Mouse (Mus musculus) forebrain, embryonic 13.5 days (tissue): ENCODE results near the gene Ndst2. TPM values are rescaled to one million over a fixed set of nuclear protein-coding genes. Genes with fewer than 3 reads are reported as not detected.

Experiments used
- ATAC-seq: fragments of 200-750 bp; cut with Nextera tagmentation; 2 replicates; pipeline ENCODE4 v1.8.0; 2017
- H3K27ac ChIP-seq: fragments of 300-500 bp; sonication (generic); 2 replicates; pipeline ENCODE4 v1.5.1; 2015; ENCODE audit warnings: inconsistent platforms, mild to moderate bottlenecking, moderate library complexity
- H3K27me3 ChIP-seq: fragments of 300-500 bp; sonication (generic); 2 replicates; pipeline ENCODE4 v1.6.1; 2015; ENCODE audit warnings: mild to moderate bottlenecking, inconsistent platforms
- H3K36me3 ChIP-seq: fragments of 300-500 bp; sonication (generic); 2 replicates; pipeline ENCODE4 v1.6.1; 2015; ENCODE audit warnings: mild to moderate bottlenecking, inconsistent platforms; ENCODE audit not compliant: poor library complexity, severe bottlenecking
- H3K4me1 ChIP-seq: fragments of 300-500 bp; sonication (generic); 2 replicates; pipeline ENCODE4 v1.6.1; 2015; ENCODE audit warnings: inconsistent platforms
- H3K4me2 ChIP-seq: fragments of 300-500 bp; sonication (generic); 2 replicates; pipeline ENCODE4 v1.6.1; 2015; ENCODE audit warnings: inconsistent platforms, mild to moderate bottlenecking, moderate library complexity
- H3K4me3 ChIP-seq: fragments of 300-500 bp; sonication (generic); 2 replicates; pipeline ENCODE4 v1.5.1; 2015; ENCODE audit warnings: mild to moderate bottlenecking, inconsistent platforms
- H3K9ac ChIP-seq: fragments of 300-500 bp; sonication (generic); 2 replicates; pipeline ENCODE4 v1.6.1; 2015; ENCODE audit warnings: mild to moderate bottlenecking, inconsistent platforms
- H3K9me3 ChIP-seq: fragments of 300-500 bp; sonication (generic); replicated peaks from 2 replicates; pipeline ENCODE4 v1.6.1; 2016; ENCODE audit warnings: inconsistent platforms
- WGBS: fragments of 180-500 bp; shearing (Covaris S2); methylation state at CpG from one replicate; pipeline ENCODE4 v1.1.7; 2015; 5-methylcytosine and 5-hydroxymethylcytosine counted together
- polyA plus RNA-seq: library from polyadenylated mRNA; unstranded; fragments of >200 nt; fragmentation: Nextera tagmentation; extraction: Ambion mirVana; gene quantifications from 2 replicates; pipeline ENCODE4 v1.2.1, GENCODE M21; 2015

The Ndst2 gene
- polyA plus RNA-seq, 1 experiment from 2014 or later: 14.0 TPM

DNA sequence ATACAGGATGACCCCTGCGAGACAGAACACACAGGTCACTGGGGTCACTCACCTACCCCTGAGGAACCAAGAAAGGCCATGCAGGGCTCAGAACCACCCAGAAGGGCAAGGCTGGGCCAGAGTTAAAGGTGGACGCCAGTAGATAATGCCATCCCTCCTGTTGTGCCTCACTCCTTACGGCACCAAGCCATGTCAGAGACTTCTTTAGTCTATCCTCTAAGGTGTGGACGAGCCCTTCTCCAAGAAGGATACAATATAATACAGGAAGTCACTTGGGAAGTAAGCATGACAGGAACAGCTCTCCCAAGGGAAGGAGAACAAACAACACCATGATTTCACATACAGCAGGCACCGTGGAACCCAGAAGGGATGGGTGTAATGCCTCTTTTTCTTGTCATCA lies 30.6 kb upstream of the Ndst2 start:
- Histone ChIP-seq H3K4me3 (no peak overlapping the region), H3K36me3 (peaks cover 78% of the 10 kb centered on the region), H3K4me1 (no peaks in the 10 kb centered on the region), H3K9ac (no peak overlapping the region), H3K9me3 (no peaks in the 10 kb centered on the region), H3K27ac (no peak overlapping the region; the same call in 1 of the 2 replicates), H3K27me3 (no peaks in the 10 kb centered on the region), H3K4me2 (no peak overlapping the region)
- no peak for ATAC-seq
- 90% methylated on average over 5 of the region's 5 CpGs for WGBS

DNA sequence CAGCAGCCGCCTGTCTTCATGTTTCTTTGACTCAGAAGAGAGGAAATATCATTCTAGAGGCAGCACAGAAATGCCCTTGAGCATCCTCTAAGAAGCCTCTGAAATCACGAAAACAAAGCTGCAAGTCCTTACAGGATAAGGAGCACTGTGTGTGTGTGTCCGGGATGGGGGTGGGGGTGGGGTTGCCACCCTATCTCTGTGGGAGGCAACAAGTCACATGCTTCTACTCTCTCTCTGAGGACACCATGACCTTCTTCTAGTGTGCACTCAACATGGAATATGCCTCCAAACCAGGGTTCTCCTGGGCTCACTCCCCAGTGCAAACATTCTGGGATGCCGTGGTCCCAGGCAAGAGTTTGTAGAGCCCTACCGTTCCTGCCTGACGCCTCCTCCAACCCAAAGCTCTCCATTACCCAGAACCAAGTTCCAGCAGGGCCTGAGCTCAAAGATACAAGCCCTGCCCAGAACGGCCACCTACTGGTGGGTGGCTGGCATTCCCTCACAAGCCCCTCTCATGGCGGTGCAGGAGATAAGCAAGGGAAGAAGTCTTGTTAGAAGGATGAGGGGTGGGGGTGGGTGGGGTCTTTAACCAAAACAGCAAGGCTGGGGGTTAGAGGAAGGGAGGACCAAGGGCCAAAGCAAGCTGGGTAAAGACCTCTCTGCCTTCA lies 24.5 kb upstream of the Ndst2 start:
- H3K4me2 ChIP-seq: no peak overlapping the region
- 86% methylated on average over 8 of the region's 8 CpGs for WGBS
- H3K9ac ChIP-seq: no peak overlapping the region
- no peaks in the 10 kb centered on the region for H3K27me3 ChIP-seq
- H3K9me3 ChIP-seq: no peaks in the 10 kb centered on the region
- H3K27ac ChIP-seq: no peak overlapping the region
- H3K36me3 ChIP-seq: peaks cover 97% of the 10 kb centered on the region
- ATAC-seq: no peak
- H3K4me1 ChIP-seq: no peaks in the 10 kb centered on the region
- no peak overlapping the region for H3K4me3 ChIP-seq

DNA sequence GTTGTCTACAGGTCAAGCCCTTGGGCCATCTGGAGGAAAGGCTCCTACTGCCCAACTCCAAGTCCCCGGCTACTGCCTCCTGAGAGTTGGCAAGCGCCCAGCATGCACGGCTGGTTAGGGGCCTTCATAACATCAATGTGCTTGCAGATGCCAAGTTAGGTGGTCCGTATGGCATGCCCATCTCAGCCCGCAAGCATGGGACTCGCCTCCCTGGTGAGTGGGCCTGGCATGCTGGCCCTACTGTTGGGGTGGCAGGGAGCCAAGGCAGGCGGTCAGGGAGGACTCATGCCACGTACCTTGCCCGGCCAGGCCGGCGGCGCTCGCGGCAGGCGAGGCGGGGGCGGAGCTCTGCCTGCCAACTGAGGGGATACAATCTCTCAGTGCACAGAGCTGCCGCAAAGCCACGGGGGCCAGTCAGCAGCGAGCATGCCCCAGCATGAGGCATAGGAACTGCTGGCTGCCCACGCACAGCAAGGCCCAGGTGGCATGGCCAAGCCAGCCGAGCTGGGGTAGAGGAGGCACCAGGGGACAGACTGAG lies 23.1 kb upstream of the Ndst2 start:
- no peak overlapping the region for H3K27ac ChIP-seq
- no peaks in the 10 kb centered on the region for H3K9me3 ChIP-seq
- H3K27me3 ChIP-seq: no peaks in the 10 kb centered on the region
- ATAC-seq: no peak
- H3K4me2 ChIP-seq: no peak overlapping the region
- H3K4me1 ChIP-seq: no peaks in the 10 kb centered on the region
- no peak overlapping the region for H3K4me3 ChIP-seq
- no peak overlapping the region for H3K9ac ChIP-seq
- 93% methylated on average over 22 of the region's 22 CpGs for WGBS
- peaks cover 88% of the 10 kb centered on the region for H3K36me3 ChIP-seq

DNA sequence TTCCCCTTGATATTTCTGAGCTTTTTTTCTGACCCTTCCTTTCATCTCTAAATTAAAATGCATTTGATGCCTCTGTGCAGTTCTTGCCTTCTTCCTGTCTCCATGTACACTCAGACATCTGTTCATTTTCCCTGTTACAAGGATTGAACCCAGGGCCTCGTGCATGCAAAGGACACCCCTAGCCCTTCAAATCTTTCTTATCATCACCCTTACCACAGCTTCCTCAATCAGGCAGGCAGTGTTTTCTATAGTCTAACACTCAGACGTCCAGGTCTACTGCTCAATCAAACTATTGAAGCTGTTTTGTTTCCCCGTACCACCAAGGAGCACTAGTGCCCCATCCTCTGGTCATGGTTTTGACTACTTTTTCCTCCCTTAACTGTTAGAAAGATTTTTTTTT lies 19.4 kb upstream of the Ndst2 start:
- H3K4me1 ChIP-seq: no peaks in the 10 kb centered on the region
- ATAC-seq: no peak
- H3K4me2 ChIP-seq: no peak overlapping the region
- no peak overlapping the region for H3K9ac ChIP-seq
- H3K4me3 ChIP-seq: no peak overlapping the region
- no peaks in the 10 kb centered on the region for H3K9me3 ChIP-seq
- no peak overlapping the region for H3K27ac ChIP-seq
- WGBS: 86% methylated on average over 3 of the region's 3 CpGs
- H3K27me3 ChIP-seq: no peaks in the 10 kb centered on the region
- H3K36me3 ChIP-seq: peaks cover 57% of the 10 kb centered on the region

DNA sequence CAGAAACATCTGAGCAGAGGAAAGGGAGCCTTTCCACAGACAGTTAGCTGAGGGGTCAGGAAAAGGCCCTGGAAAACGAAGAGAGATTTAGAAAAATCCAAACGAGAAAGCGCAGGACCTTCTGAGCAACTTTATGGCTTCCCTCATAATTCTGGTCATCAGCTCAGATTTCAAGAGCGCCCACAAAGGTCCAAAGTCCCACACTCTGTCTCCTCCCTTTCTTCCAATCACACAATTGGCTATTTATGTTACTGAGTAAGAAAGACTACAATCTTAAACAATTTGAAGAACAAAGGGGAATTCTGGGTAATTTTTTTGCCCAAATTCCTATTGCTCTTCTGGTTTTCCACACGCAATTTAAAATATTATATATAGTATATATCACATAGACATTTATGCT lies 16.1 kb upstream of the Ndst2 start:
- H3K36me3 ChIP-seq: peaks cover 44% of the 10 kb centered on the region
- no peaks in the 10 kb centered on the region for H3K9me3 ChIP-seq
- WGBS: 92% methylated on average over 5 of the region's 5 CpGs
- H3K27me3 ChIP-seq: no peaks in the 10 kb centered on the region
- no peak overlapping the region for H3K4me3 ChIP-seq
- H3K9ac ChIP-seq: no peak overlapping the region
- H3K4me2 ChIP-seq: no peak overlapping the region
- ATAC-seq: no peak
- H3K27ac ChIP-seq: no peak overlapping the region
- no peaks in the 10 kb centered on the region for H3K4me1 ChIP-seq

DNA sequence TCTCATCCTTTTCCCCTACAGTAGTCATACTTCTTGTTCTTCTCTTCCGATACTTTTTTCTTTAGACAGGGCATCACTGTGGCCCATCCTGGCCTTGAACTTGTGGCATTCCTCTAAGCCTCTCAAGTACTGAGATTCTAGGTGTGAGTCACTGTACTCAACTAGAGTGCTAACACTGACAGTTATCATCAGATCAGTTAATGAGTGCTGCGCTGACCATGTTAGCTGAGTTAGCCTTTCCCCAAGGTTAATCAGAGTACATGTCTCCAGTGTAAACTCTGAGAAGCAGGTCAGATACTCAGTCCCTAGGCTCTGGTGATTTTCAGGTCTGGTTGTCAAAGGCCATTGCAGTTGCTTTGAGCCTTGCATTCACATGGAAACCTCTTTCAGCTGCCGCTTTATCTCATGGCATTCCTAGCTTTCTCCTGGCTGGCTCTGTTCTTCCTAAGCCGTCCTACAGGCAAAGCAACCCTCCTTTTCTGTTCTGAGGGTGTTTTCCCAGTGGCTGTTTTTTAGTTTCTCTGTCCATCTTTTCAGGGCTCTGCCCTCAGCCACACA lies 15.2 kb upstream of the Ndst2 start:
- Histone ChIP-seq H3K27me3 (no peaks in the 10 kb centered on the region), H3K9me3 (no peaks in the 10 kb centered on the region), H3K36me3 (peaks cover 44% of the 10 kb centered on the region), H3K9ac (no peak overlapping the region), H3K4me1 (no peaks in the 10 kb centered on the region), H3K4me2 (no peak overlapping the region), H3K27ac (no peak overlapping the region), H3K4me3 (no peak overlapping the region)
- ATAC-seq: no peak
- 85% methylated on average over 4 of the region's 4 CpGs for WGBS

DNA sequence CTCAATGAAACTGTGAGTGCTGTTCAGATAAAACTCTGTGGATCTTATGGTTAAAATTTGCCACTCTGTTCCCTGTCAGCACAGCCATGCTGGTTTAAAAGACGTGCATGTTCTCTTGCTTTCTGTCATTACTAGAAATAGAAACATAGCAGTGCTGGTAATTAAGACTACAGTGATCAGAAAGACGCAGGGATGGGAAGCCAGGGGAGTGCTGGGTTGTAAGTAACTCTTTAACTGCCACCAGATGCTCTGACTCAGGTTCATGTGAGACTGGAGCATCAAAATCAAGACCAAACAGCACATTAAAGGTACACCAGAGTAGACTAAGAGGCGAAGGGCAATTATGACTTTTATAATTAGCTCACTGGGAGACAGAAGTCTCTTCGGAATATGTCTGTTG lies 14.0 kb upstream of the Ndst2 start:
- ATAC-seq: no peak
- no peak overlapping the region for H3K4me3 ChIP-seq
- no peak overlapping the region for H3K4me2 ChIP-seq
- no peak overlapping the region for H3K27ac ChIP-seq
- no peak overlapping the region for H3K9ac ChIP-seq
- H3K36me3 ChIP-seq: peaks cover 46% of the 10 kb centered on the region
- WGBS: 78% methylated on average over 4 of the region's 4 CpGs
- no peaks in the 10 kb centered on the region for H3K27me3 ChIP-seq
- H3K9me3 ChIP-seq: no peaks in the 10 kb centered on the region
- no peaks in the 10 kb centered on the region for H3K4me1 ChIP-seq

DNA sequence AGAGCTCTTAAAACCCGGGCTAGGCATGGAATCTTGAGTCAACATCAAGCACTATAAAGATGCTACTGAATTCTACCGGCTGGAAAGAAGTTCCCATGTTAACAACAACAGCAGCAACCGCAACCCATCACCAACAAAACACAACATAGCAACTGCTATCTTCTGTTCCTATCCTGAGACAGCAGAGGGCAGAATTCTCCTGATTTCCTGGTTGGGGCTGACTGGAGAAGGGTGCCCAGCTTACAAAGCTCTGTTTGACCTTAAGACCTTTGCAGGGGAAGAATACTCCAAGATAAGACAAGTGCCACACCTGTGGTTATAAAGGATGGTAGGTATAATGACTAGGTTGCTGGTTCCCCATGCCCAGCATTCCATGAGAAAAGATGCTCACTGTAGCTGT lies 12.6 kb upstream of the Ndst2 start:
- ATAC-seq: no peak
- WGBS: 88% methylated on average over 3 of the region's 3 CpGs
- Histone ChIP-seq H3K9me3 (no peaks in the 10 kb centered on the region), H3K27ac (no peak overlapping the region), H3K27me3 (no peaks in the 10 kb centered on the region), H3K4me2 (no peak overlapping the region), H3K4me1 (no peaks in the 10 kb centered on the region), H3K9ac (no peak overlapping the region), H3K36me3 (peaks cover 52% of the 10 kb centered on the region), H3K4me3 (no peak overlapping the region)

DNA sequence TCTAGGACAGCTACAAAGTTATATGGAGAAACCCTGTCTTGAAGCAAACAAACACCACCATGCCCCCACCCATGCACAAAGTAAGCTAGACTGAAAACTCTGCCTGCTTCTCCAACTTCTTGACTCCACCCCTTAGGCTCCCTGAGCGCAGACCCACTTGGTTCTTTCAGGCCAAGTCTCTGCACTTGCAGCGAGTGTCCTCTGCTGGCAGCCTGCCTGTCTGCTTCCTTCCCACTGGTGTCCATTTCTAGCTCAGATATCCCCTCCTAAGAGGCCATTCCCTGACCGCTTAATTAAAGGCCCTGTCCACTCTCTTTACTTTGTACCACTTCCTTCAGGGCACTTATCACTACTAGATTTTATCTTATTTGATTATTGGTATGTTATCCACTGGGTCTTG lies 9.3 kb upstream of the Ndst2 start:
- H3K4me3 ChIP-seq: no peak overlapping the region
- no peak overlapping the region for H3K4me2 ChIP-seq
- H3K9me3 ChIP-seq: no peaks in the 10 kb centered on the region
- WGBS: 83% methylated on average over 3 of the region's 3 CpGs
- H3K4me1 ChIP-seq: no peaks in the 10 kb centered on the region
- H3K9ac ChIP-seq: no peak overlapping the region
- no peaks in the 10 kb centered on the region for H3K27me3 ChIP-seq
- H3K36me3 ChIP-seq: peaks cover 82% of the 10 kb centered on the region
- ATAC-seq: no peak
- no peak overlapping the region for H3K27ac ChIP-seq

DNA sequence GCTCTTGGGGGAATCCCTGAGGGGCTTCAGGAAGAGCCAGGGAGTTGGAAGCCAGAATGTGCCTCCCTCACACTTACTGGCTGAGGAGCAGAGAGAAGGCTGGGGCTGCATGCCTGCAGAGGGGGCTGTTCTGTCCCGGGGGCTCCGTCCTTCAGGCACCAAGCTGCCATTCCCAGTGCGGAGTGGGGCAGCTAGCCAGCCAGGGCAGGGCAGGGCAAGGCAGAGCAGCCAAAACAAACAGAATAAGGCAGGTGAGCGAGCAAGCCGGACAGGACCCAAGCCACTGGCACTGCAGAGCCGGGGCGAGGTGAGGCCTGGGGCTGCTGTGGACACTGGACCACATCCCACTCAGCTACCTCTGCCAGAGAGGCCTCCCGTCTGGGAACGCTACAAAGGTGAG lies 6.9 kb upstream of the Ndst2 start:
- 96% methylated on average over 9 of the region's 9 CpGs for WGBS
- H3K4me3 ChIP-seq: no peak overlapping the region
- H3K4me1 ChIP-seq: no peaks in the 10 kb centered on the region
- H3K27ac ChIP-seq: no peak overlapping the region
- no peak overlapping the region for H3K4me2 ChIP-seq
- no peak for ATAC-seq
- no peaks in the 10 kb centered on the region for H3K9me3 ChIP-seq
- H3K36me3 ChIP-seq: peaks cover 85% of the 10 kb centered on the region
- no peak overlapping the region for H3K9ac ChIP-seq
- no peaks in the 10 kb centered on the region for H3K27me3 ChIP-seq

DNA sequence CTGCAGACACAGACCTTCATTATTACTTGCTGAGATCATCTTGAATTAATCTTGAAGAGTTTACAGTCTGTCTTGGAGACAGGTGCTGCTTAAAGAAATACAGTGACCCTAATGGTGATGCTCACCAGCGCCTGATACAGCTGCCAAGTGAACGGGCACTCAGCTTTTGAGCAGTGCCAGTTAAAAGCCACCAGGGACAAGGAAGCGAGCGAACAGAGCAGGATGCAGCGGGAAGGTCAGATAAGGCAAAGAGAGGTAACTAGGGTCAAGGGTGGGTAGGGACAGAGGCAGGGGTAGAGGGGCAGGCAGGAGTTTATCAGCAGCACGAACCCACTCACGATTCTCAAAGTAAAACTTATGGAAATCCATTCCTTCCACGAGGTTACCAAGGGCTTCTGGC lies 4.1 kb upstream of the Ndst2 start:
- Histone ChIP-seq H3K9ac (no peak overlapping the region), H3K4me1 (peaks cover 10% of the 10 kb centered on the region), H3K36me3 (peaks cover 74% of the 10 kb centered on the region), H3K4me2 (no peak overlapping the region), H3K4me3 (no peak overlapping the region), H3K27ac (no peak overlapping the region), H3K27me3 (no peaks in the 10 kb centered on the region), H3K9me3 (no peaks in the 10 kb centered on the region)
- WGBS: 93% methylated on average over 8 of the region's 8 CpGs
- ATAC-seq: no peak

DNA sequence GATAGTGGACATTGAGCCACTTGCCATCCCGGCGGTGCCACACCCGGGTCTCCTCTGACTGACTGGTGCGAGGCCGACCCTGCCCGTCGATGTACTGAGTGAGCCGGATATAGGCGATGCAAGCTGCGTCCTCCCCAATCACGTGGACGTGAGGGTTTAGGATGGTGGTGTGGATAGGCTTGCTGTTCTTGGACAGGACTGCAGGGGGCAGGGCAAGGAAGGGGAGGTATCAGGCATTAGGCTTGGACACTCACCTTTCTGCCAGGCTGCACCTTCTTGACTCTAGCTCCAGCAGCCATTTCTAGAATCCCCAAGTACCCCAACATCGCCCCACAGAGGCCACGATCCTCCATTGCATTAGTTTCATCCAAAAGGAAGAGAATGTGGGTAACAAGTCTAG lies 2.9 kb upstream of the Ndst2 start:
- H3K9me3 ChIP-seq: no peaks in the 10 kb centered on the region
- ATAC-seq: no peak
- H3K9ac ChIP-seq: no peak overlapping the region
- H3K4me1 ChIP-seq: peaks cover 16% of the 10 kb centered on the region
- H3K4me2 ChIP-seq: no peak overlapping the region
- WGBS: 38% methylated on average over 14 of the region's 14 CpGs
- peaks cover 68% of the 10 kb centered on the region for H3K36me3 ChIP-seq
- H3K27ac ChIP-seq: no peak overlapping the region
- H3K4me3 ChIP-seq: no peak overlapping the region
- no peaks in the 10 kb centered on the region for H3K27me3 ChIP-seq

DNA sequence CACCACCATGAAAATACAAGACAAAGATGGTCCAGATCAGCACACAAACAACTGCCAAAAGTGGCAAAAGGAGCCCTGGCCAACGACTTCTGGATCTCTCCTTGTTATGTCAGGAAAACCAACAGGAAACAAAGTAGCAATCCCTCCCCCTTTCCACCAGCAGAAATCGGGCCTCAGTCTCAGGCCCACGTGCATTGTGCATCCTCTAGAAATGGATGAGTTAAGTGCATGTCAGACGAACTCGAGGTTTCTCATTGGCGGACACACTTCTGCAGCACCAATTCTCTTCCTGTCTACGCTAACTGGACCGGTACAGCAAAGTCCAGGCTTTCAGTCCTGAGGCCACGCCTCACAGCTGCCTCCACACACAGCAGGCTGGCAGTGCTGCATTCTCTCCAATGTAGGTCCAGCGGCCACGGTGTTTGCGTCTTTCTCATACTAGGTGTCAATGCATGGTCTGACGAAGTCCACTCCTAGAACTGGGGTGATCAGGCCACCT lies 1.6 kb upstream of the Ndst2 start:
- WGBS: 91% methylated on average over 13 of the region's 13 CpGs
- no peak overlapping the region for H3K4me2 ChIP-seq
- H3K27ac ChIP-seq: no peak overlapping the region
- no peaks in the 10 kb centered on the region for H3K27me3 ChIP-seq
- no peak for ATAC-seq
- no peak overlapping the region for H3K4me3 ChIP-seq
- H3K4me1 ChIP-seq: peaks cover 16% of the 10 kb centered on the region
- peaks cover 65% of the 10 kb centered on the region for H3K36me3 ChIP-seq
- no peak overlapping the region for H3K9ac ChIP-seq
- H3K9me3 ChIP-seq: no peaks in the 10 kb centered on the region
